Comparison of ENCODE assay signal across 19 mouse cellular contexts in genomic region chr13:6630660-6631059, GRCm38 (mm10). TPM values are rescaled to one million over a fixed set of nuclear protein-coding genes. Genes with fewer than 3 reads are reported as not detected.
A peak's percentile ranks its signal among the peaks of the same experiment; 100 is the strongest.
DNase-seq lines count a peak whose midpoint lies in the region; ATAC-seq and TF ChIP-seq lines count a peak whose summit lies in the region.
"Had no signal": no experiment of that assay in that cellular context is flagged by ENCODE, and none has a peak within 500 bp of the region (broad histone marks: within the 10 kb centered on the region; RNA-seq: fewer than 3 reads in every experiment).

No protein-coding gene starts in this region.

- no peak for TF ChIP-seq EP300 in CH12.LX (IDR thresholded peaks at IDR 0.05; ENCODE audit: low read length)

- no peak overlapping the region for H3K4me3 ChIP-seq in kidney, postnatal 0 days (replicated peaks; ENCODE audit: low read depth, low read length)
- H3K4me3 ChIP-seq in CH12.LX (replicated peaks in 1 of 3; ENCODE audit: low read depth in 2 of 3, low read length in 2 of 3, poor library complexity in 1 of 3) = peak overlapping the region in 1 of 3 experiments; percentile 29
- H3K4me3 ChIP-seq: forebrain, embryonic 12.5 days; limb, embryonic 15.5 days; liver, embryonic 15.5 days; midbrain, embryonic 10.5 days had no signal

- no peak for TF ChIP-seq RAD21 in CH12.LX (IDR thresholded peaks at IDR 0.05; ENCODE audit: low read depth, low read length)

- TF ChIP-seq POLR2A in CH12.LX (IDR thresholded peaks at IDR 0.05; ENCODE audit: low read depth, low read length) = no peak

- H3K9me3 ChIP-seq in kidney, postnatal 0 days (replicated peaks; ENCODE audit: low read length) = no peaks in the 10 kb centered on the region
- H3K9me3 ChIP-seq in CH12.LX (replicated peaks; ENCODE audit: low read length) = no peaks in the 10 kb centered on the region
- H3K9me3 ChIP-seq: forebrain, embryonic 12.5 days; limb, embryonic 15.5 days; liver, embryonic 15.5 days; midbrain, embryonic 10.5 days had no signal

- no peak overlapping the region for H3K4me2 ChIP-seq in kidney, postnatal 0 days (ENCODE audit: low read length)
- peak overlapping the region; percentile 92 for H3K4me2 ChIP-seq in CH12.LX (ENCODE audit: insufficient read depth, low read depth, poor library complexity, severe bottlenecking)
- H3K4me2 ChIP-seq: forebrain, embryonic 12.5 days; heart, embryonic 11.5 days; limb, embryonic 15.5 days; liver, embryonic 15.5 days had no signal

- H3K36me3 ChIP-seq in kidney, postnatal 0 days (ENCODE audit: insufficient read depth, low read length) = no peaks in the 10 kb centered on the region
- H3K36me3 ChIP-seq in CH12.LX (replicated peaks in 1 of 2; ENCODE audit: control insufficient read depth in 1 of 2, insufficient read depth in 1 of 2, low read length in 1 of 2) = peaks cover 3 to 72% of the 10 kb centered on the region in 2 experiments
- H3K36me3 ChIP-seq: forebrain, embryonic 12.5 days; limb, embryonic 15.5 days; liver, embryonic 15.5 days; midbrain, embryonic 10.5 days had no signal

- peaks cover 90% of the 10 kb centered on the region for H3K79me2 ChIP-seq in CH12.LX (replicated peaks; ENCODE audit: control insufficient read depth, extremely low read depth, insufficient read depth, poor library complexity, severe bottlenecking)

- H3K27ac ChIP-seq in kidney, postnatal 0 days = peak overlapping the region; percentile 25; the same call in 1 of the 2 replicates
- H3K27ac ChIP-seq in CH12.LX (ENCODE audit: insufficient read depth, low read depth) = no peak overlapping the region
- H3K27ac ChIP-seq: forebrain, embryonic 12.5 days; limb, embryonic 15.5 days; liver, embryonic 15.5 days; macrophage; midbrain, embryonic 10.5 days had no signal

- H3K9ac ChIP-seq in kidney, postnatal 0 days (ENCODE audit: low read depth, low read length) = no peak overlapping the region
- peak overlapping the region; percentile 56; the same call in 1 of the 2 replicates for H3K9ac ChIP-seq in CH12.LX (ENCODE audit: insufficient read depth, low read depth)
- H3K9ac ChIP-seq: forebrain, embryonic 12.5 days; limb, embryonic 15.5 days; liver, embryonic 15.5 days had no signal

- ATAC-seq in cerebellum, adult (ENCODE audit: insufficient number of reproducible peaks, low FRiP score, low TSS enrichment) = no peak; the same call in 1 of the 2 replicates
- no peak for ATAC-seq in kidney, postnatal 0 days (replicated peaks; ENCODE audit: low FRiP score, low read depth)
- ATAC-seq: hindbrain, embryonic 16.5 days had no signal

- peaks cover 4% of the 10 kb centered on the region; the same call in 1 of the 2 replicates for H3K4me1 ChIP-seq in kidney, postnatal 0 days (replicated peaks; ENCODE audit: insufficient read depth, low read length)
- peaks cover 9 to 78% of the 10 kb centered on the region in 2 experiments for H3K4me1 ChIP-seq in CH12.LX (ENCODE audit: control insufficient read depth in 1 of 2, insufficient read depth in 2 of 2)

- no peaks in the 10 kb centered on the region for H3K27me3 ChIP-seq in kidney, postnatal 0 days (ENCODE audit: insufficient read depth, low read length)
- no peaks in the 10 kb centered on the region for H3K27me3 ChIP-seq in CH12.LX (replicated peaks)
- H3K27me3 ChIP-seq: forebrain, embryonic 12.5 days; limb, embryonic 15.5 days; liver, embryonic 15.5 days had no signal

- 89% methylated on average over 5 of the region's 5 CpGs for WGBS in kidney, postnatal 0 days

- dilution Hi-C loops in CH12.LX (cut with MboI; ENCODE audit: extremely low pct_ligation_motif_present, extremely low pct_unique_long_range_greater_than_20kb, low sequenced_read_pairs) = no loop called here

- in situ Hi-C loops in CH12.LX (cut with MboI; ENCODE audit: low pct_ligation_motif_present, low pct_unique_long_range_greater_than_20kb, low sequenced_read_pairs) = loop anchor here (5.0 to 25.0 kb wide), 3 partner anchors 48 to 768 kb away; partner anchors contain the start of gene Klf6

- peak; percentile 41 for DNase-seq in cerebellum, adult 9-11 months
- no peak for DNase-seq in kidney, postnatal 0 days (ENCODE audit: low spot score)
- DNase-seq in kidney, postnatal 25 days = no peak
- no peak for DNase-seq in CH12.LX (ENCODE audit: extremely low read depth)
- DNase-seq in cerebellum, postnatal 14 days = peak; percentile 55 to 61
- DNase-seq in kidney, postnatal 4 days = no peak
- DNase-seq: adrenal gland, postnatal 36 days; gastrocnemius, postnatal 10 days; kidney, adult 11 months; spleen, adult 18-20 months; thymus, postnatal 36 days had no signal

- TF ChIP-seq CTCF in kidney, postnatal 0 days (IDR thresholded peaks at IDR 0.05; ENCODE audit: low read depth) = no peak
- no peak for TF ChIP-seq CTCF in CH12.LX (conservative IDR thresholded peaks at IDR 0.05 in 1 of 2, IDR thresholded peaks at IDR 0.05 in 1 of 2; ENCODE audit: low read depth in 2 of 2, low read length in 2 of 2)

TF ChIP-seq in CH12.LX, 34 proteins besides CTCF, POLR2A, EP300 and RAD21:
- TF ChIP-seq ZMIZ1 (IDR thresholded peaks at IDR 0.05; ENCODE audit: low read depth, low read length) = no peak
- no peak for TF ChIP-seq USF1 (IDR thresholded peaks at IDR 0.05; ENCODE audit: low read depth, low read length)
- no peak for TF ChIP-seq JUN (IDR thresholded peaks at IDR 0.05; ENCODE audit: insufficient read depth, low read depth, low read length)
- no peak for TF ChIP-seq ETS1 (conservative IDR thresholded peaks at IDR 0.05; ENCODE audit: low read depth, low read length)
- no peak for TF ChIP-seq ZKSCAN1 (IDR thresholded peaks at IDR 0.05; ENCODE audit: borderline replicate concordance, low read depth, low read length)
- no peak for TF ChIP-seq JUND (conservative IDR thresholded peaks at IDR 0.05; ENCODE audit: low read depth, low read length)
- no peak for TF ChIP-seq NRF1 (IDR thresholded peaks at IDR 0.05; ENCODE audit: low read depth, low read length)
- TF ChIP-seq ZC3H11A (IDR thresholded peaks at IDR 0.05; ENCODE audit: low read depth, low read length) = no peak
- no peak for TF ChIP-seq TCF12 (IDR thresholded peaks at IDR 0.05; ENCODE audit: low read depth, low read length)
- no peak for TF ChIP-seq MEF2A (IDR thresholded peaks at IDR 0.05; ENCODE audit: borderline replicate concordance, low read depth, low read length)
- no peak for TF ChIP-seq UBTF (IDR thresholded peaks at IDR 0.05; ENCODE audit: low read depth, low read length)
- no peak for TF ChIP-seq RCOR1 (conservative IDR thresholded peaks at IDR 0.05; ENCODE audit: low read depth, low read length)
- no peak for TF ChIP-seq MYC (IDR thresholded peaks at IDR 0.05; ENCODE audit: low read depth, low read length)
- no peak for TF ChIP-seq GABPA (IDR thresholded peaks at IDR 0.05; ENCODE audit: insufficient replicate concordance, low read depth, low read length)
- TF ChIP-seq CHD1 (IDR thresholded peaks at IDR 0.05; ENCODE audit: low read depth, low read length) = no peak
TF ChIP-seq in CH12.LX: peak in this region for 0.

RNA-seq across cellular contexts. Expression of gene Pfkp, which starts 17.9 kb away (rescaled TPM):
- polyA plus RNA-seq in kidney, postnatal 0 days (2015; fragmentation: Nextera tagmentation; extraction: Ambion mirVana) = 40.8 and 42.8 TPM in 2 replicates
- total RNA-seq in CH12.LX (2012; rRNA removed) = 247 and 417 TPM in 2 replicates
- 204 and 211 TPM in 2 replicates for total RNA-seq in CH12.LX (2014; rRNA removed)
- polyA plus RNA-seq in CH12.LX (2012; ENCODE audit: insufficient read length, low read depth) = 239 and 265 TPM in 2 replicates

Comparison
In these comparisons a context has a peak if more than half of its experiments do, and no peak if none do; other contexts are left out.
1. DNase-seq: peak in cerebellum, adult 9-11 months (single experiment) and cerebellum, postnatal 14 days (2 of 2); none in kidney, postnatal 0 days (single experiment), kidney, postnatal 25 days (0 of 2), CH12.LX (single experiment) and kidney, postnatal 4 days (0 of 2).